Mouse (Mus musculus) heart, embryonic 11.5 days (tissue): Measurements from ENCODE around the gene Borcs6. TPM values are rescaled to one million over a fixed set of nuclear protein-coding genes. Genes with fewer than 3 reads are reported as not detected.

Experiments
- ATAC-seq: fragments of 200-750 bp; cut with Nextera tagmentation; replicated peaks from 2 replicates; pipeline ENCODE4 v1.8.0; 2017; ENCODE audit warnings: moderate library complexity; ENCODE audit not compliant: insufficient number of reproducible peaks, low FRiP score, low TSS enrichment
- H3K27ac ChIP-seq: fragments of 300-500 bp; sonication (generic); 2 replicates; pipeline ENCODE4 v1.5.1; 2014; ENCODE audit warnings: mild to moderate bottlenecking, low read depth, low read length
- H3K27me3 ChIP-seq: fragments of 300-500 bp; sonication (generic); 2 replicates; pipeline ENCODE4 v1.6.1; 2014; ENCODE audit warnings: mild to moderate bottlenecking, low read length, mixed read lengths; ENCODE audit not compliant: control insufficient read depth, insufficient read depth
- H3K36me3 ChIP-seq: fragments of 300-500 bp; sonication (generic); 2 replicates; pipeline ENCODE4 v1.6.1; 2014; ENCODE audit warnings: mild to moderate bottlenecking, low read length, moderate library complexity, mixed read lengths; ENCODE audit not compliant: control insufficient read depth, insufficient read depth
- H3K4me1 ChIP-seq: fragments of 300-500 bp; sonication (generic); 2 replicates; pipeline ENCODE4 v1.6.1; 2014; ENCODE audit warnings: low read length; ENCODE audit not compliant: control insufficient read depth, insufficient read depth
- H3K4me2 ChIP-seq: fragments of 300-500 bp; sonication (generic); 2 replicates; pipeline ENCODE4 v1.6.1; 2014; ENCODE audit warnings: mild to moderate bottlenecking, moderate library complexity
- H3K4me3 ChIP-seq: fragments of 300-500 bp; sonication (generic); 2 replicates; pipeline ENCODE4 v1.5.1; 2014; ENCODE audit warnings: low read depth, low read length
- H3K9ac ChIP-seq: fragments of 300-500 bp; sonication (generic); 2 replicates; pipeline ENCODE4 v1.6.1; 2014; ENCODE audit warnings: mild to moderate bottlenecking, low read depth, low read length, moderate library complexity
- H3K9me3 ChIP-seq: fragments of 300-500 bp; sonication (generic); replicated peaks from 2 replicates; pipeline ENCODE4 v1.6.1; 2016; ENCODE audit warnings: low read length; ENCODE audit not compliant: control insufficient read depth
- WGBS: fragments of 180-500 bp; shearing (Covaris S2); extraction: QIAGEN DNeasy Blood & Tissue Kit; methylation state at CpG from one replicate; pipeline ENCODE4 v1.1.7; 2014; ENCODE audit not compliant: insufficient replicate concordance; 5-methylcytosine and 5-hydroxymethylcytosine counted together
- polyA plus RNA-seq: library from polyadenylated mRNA; unstranded; fragments of >200 nt; fragmentation: Nextera tagmentation; extraction: Ambion mirVana; gene quantifications from 2 replicates; pipeline ENCODE4 v1.2.1, GENCODE M21; 2014

Gene Borcs6
- polyA plus RNA-seq, 1 experiment from 2014 or later: 7.7 TPM

DNA sequence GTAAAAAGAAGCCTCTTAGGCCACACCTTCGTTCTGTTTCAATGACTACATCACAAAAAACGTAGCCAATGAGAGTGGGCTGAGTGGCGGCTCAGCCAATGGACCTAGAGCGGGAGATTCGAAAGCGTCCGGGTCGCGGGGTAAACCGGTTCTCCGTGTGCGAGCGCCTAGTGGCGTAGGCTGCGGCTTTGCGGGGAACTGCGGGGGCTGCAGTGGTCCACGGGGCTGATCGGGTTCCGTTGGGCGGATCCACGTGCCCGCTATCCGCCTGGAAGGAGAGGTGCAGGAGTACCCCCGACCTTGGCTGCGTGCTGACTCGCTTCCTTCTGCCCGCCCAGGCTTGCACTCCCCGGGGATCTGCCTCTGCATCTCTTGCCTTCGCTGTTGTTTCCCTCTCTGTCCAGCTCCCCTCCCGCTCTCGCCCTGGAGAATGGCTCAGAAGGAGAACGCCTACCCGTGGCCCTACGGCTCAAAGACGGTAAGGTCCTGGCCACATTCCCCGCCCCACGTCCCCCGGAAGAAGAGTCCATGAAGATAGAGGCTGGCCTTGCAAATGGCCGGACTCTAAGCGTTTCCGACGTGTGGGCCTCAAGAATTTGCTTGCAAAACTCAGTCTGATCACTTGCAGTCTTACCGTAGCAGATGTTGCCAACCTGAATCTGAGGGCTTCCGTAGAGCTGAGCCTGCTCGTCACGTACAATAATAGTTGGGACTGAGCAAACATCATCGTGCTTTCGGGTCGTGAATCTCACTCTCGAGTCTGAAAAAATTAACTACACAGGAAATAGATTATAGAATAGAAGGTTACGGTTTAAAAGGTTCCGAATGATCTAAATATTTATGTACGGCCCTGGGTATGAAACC, 13.8 kb upstream of the Borcs6 start, which contains the start of gene Aurkb:
Gene Aurkb (plus strand): TSS at position 117 of the 864 bp plus-strand sequence.
- WGBS: under 1% methylated on average over 54 of the region's 54 CpGs
- peak within 1 kb of the TSS; percentile 71 for H3K4me2 ChIP-seq
- H3K27me3 ChIP-seq: no peaks in the 10 kb centered on the region
- H3K36me3 ChIP-seq: peaks cover 14% of the 10 kb centered on the region
- peak within 1 kb of the TSS; percentile 94 for H3K27ac ChIP-seq
- peaks cover 8% of the 10 kb centered on the region for H3K4me1 ChIP-seq
- H3K9me3 ChIP-seq: no peaks in the 10 kb centered on the region
- ATAC-seq: peak; percentile 71
- peak within 1 kb of the TSS; percentile 93 for H3K9ac ChIP-seq
- H3K4me3 ChIP-seq: peak within 1 kb of the TSS; percentile 92

DNA sequence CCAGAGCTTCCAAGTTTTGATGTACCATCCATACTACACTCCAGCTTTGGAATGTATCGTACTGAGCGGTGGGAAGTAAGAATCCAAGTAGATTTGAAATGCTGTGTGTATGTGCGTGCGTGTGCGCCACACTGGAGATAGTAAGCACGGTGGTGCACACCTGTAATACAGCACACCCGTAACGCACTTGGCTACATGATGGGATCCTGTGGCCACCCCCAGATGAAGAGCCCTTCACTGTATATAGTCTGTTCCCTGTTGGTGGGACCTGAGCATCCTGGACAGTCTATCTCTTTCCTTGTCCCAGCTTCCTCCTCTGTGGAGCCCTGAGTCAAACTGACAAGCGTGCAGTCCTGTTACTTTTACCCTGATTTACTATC, 13.1 kb upstream of the Borcs6 start:
- H3K9ac ChIP-seq: peak overlapping the region; percentile 93
- H3K9me3 ChIP-seq: no peaks in the 10 kb centered on the region
- ATAC-seq: no peak
- peak overlapping the region; percentile 94; the same call in 1 of the 2 replicates for H3K27ac ChIP-seq
- no peaks in the 10 kb centered on the region for H3K27me3 ChIP-seq
- WGBS: 19% methylated on average over 9 of the region's 9 CpGs
- H3K36me3 ChIP-seq: peaks cover 19% of the 10 kb centered on the region
- peak overlapping the region; percentile 71 for H3K4me2 ChIP-seq
- peaks cover 8% of the 10 kb centered on the region for H3K4me1 ChIP-seq
- H3K4me3 ChIP-seq: peak overlapping the region; percentile 92

DNA sequence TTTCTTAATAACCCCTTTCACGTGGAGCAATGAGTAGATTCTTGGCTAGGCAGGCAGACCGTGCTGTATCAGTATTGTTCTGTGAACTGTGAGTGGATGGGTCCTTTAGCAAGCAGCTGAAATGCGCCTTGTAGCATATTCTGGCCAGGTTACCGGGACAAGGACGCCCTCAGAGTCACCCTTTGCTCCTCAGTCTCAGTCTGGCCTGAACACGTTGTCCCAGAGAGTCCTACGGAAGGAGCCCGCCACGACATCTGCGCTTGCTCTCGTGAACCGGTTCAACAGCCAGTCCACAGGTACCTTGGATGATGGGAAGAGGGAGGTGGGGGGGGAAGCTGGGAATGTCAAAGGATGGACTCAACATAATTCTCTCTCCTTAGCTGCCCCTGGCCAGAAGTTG, 11.9 kb upstream of the Borcs6 start:
- H3K9ac ChIP-seq: 0 out of 2 replicates have a peak overlapping the region, but pooled peaks have one; percentile 5
- peak overlapping the region; percentile 92 for H3K4me3 ChIP-seq
- H3K27me3 ChIP-seq: no peaks in the 10 kb centered on the region
- H3K36me3 ChIP-seq: peaks cover 19% of the 10 kb centered on the region
- H3K4me2 ChIP-seq: peak overlapping the region; percentile 71
- no peak for ATAC-seq
- WGBS: 85% methylated on average over 12 of the region's 12 CpGs
- no peak overlapping the region for H3K27ac ChIP-seq
- peaks cover 8% of the 10 kb centered on the region for H3K4me1 ChIP-seq
- H3K9me3 ChIP-seq: no peaks in the 10 kb centered on the region

DNA sequence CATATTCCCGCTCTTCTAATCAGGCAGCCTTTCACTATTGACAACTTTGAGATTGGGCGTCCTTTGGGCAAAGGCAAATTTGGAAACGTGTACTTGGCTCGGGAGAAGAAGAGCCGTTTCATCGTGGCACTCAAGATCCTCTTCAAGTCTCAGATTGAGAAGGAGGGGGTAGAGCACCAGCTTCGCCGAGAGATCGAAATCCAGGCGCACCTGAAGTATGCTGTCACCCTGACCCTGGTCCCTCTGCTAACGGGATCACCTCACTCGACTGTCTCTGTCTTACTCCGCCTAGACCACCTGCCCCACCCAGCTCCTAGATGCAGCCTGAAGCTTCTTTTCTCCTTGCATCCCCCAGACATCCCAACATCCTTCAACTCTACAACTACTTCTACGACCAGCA, 11.4 kb upstream of the Borcs6 start:
- H3K4me3 ChIP-seq: no peak overlapping the region
- 87% methylated on average over 14 of the region's 14 CpGs for WGBS
- H3K9me3 ChIP-seq: no peaks in the 10 kb centered on the region
- no peak overlapping the region for H3K9ac ChIP-seq
- H3K36me3 ChIP-seq: peaks cover 19% of the 10 kb centered on the region
- H3K27ac ChIP-seq: no peak overlapping the region
- peaks cover 8% of the 10 kb centered on the region for H3K4me1 ChIP-seq
- H3K27me3 ChIP-seq: no peaks in the 10 kb centered on the region
- ATAC-seq: no peak
- H3K4me2 ChIP-seq: no peak overlapping the region; the same call in 1 of the 2 replicates

DNA sequence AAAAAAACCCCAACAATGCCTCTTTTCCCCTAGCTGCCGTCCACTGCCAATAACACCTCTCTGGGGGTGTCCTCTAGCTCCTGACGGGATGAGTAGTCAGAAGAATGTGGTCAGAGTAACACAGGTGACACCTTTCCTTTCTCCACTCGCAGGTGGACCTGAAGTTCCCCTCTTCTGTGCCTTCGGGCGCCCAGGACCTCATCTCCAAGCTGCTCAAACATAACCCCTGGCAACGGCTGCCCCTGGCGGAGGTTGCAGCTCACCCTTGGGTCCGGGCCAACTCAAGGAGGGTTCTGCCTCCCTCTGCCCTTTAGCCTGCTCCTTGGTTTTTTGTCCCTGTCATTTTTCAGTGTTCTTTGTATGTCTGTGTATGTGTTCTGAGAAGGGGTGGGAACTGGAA, 8.8 kb upstream of the Borcs6 start:
- ATAC-seq: no peak
- no peak overlapping the region for H3K4me3 ChIP-seq
- H3K9me3 ChIP-seq: no peaks in the 10 kb centered on the region
- no peak overlapping the region for H3K27ac ChIP-seq
- peaks cover 8% of the 10 kb centered on the region for H3K4me1 ChIP-seq
- no peak overlapping the region for H3K4me2 ChIP-seq
- H3K9ac ChIP-seq: no peak overlapping the region
- H3K27me3 ChIP-seq: no peaks in the 10 kb centered on the region
- 95% methylated on average over 8 of the region's 8 CpGs for WGBS
- H3K36me3 ChIP-seq: peaks cover 19% of the 10 kb centered on the region

DNA sequence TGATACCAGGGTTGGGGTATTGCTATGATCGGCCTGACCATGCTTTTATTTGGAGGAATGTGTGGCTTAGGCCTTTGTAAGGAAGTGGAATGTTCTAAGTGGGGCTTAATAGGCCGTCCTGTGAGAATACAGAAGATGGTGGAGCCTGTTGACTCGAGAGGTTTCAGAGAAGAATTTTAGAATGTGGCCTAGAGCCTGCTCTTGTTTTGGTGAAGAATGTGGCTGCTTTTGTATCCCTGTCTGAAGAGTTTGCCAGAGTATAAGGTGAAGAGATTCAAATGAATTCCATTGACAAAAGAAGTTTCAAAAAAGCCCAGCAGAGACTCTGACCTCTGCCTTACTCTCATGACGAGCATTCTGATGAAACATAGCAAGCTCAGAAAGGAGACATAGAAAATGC, 7.7 kb upstream of the Borcs6 start:
- Histone ChIP-seq H3K9me3 (no peaks in the 10 kb centered on the region), H3K27me3 (no peaks in the 10 kb centered on the region), H3K36me3 (peaks cover 19% of the 10 kb centered on the region), H3K9ac (no peak overlapping the region), H3K4me2 (no peak overlapping the region), H3K4me1 (peaks cover 7% of the 10 kb centered on the region), H3K27ac (no peak overlapping the region), H3K4me3 (no peak overlapping the region)
- no peak for ATAC-seq
- 96% methylated on average over 4 of the region's 4 CpGs for WGBS

DNA sequence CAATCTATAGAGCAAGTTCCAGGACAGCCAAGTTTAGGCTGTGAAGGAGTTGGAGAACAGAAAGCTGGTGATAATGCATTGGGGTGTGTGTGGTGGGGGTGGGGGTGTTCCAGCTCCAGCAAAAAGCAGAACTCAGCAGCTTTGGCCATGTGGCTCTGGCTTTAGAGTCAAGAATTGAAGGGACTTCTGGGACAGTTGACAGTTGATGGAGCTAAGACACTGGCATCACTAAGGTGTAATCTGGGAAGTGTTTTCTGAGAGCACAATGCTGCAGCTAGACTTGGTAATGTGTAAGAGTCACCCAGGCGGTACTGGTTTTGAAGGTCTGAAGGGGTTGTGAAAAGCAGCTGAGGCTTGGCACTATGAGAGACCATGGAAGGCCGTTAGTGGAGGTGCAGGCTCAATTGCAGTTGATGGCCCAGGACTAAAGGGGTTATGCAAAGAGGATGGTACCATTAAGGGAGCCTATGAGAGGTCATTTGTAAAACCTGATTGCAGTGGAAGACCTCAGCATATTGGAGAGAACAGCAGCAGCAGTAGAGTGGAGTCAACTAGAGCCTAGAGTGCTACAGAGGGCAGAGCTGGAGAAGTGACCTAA, 6.6 kb upstream of the Borcs6 start:
- peaks cover 19% of the 10 kb centered on the region for H3K36me3 ChIP-seq
- no peak overlapping the region for H3K4me3 ChIP-seq
- 88% methylated on average over 2 of the region's 2 CpGs for WGBS

DNA sequence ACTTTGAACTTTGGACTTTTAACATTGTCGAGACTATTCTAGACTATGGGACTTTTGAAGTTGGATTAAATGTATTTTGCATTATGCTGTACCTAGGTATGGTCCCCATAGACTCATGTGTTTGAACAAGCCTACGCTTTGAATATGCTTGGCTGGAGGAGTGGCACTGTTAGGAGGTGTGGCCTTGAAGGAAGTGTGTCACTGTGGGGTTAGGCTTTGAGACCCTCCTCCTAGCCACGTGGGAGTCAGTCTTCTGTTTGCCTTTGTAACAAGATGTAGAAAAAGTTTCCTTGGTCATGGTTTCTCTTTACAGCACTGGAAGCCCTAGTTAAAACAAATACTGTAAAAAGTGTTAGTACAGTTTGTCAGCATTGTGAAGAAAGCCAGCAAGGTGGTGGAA, 5.7 kb upstream of the Borcs6 start:
- WGBS: 72% methylated on average over 3 of the region's 3 CpGs
- Histone ChIP-seq H3K4me1 (peaks cover 5% of the 10 kb centered on the region; the same call in 1 of the 2 replicates), H3K36me3 (peaks cover 13% of the 10 kb centered on the region), H3K27ac (no peak overlapping the region), H3K27me3 (no peaks in the 10 kb centered on the region), H3K4me2 (no peak overlapping the region), H3K9ac (no peak overlapping the region), H3K4me3 (no peak overlapping the region), H3K9me3 (no peaks in the 10 kb centered on the region)
- no peak for ATAC-seq

More for the DNA sequence above, 6.6 kb upstream of the Borcs6 start:
- Histone ChIP-seq H3K9me3 (no peaks in the 10 kb centered on the region), H3K27ac (no peak overlapping the region), H3K4me1 (no peaks in the 10 kb centered on the region; the same call in 1 of the 2 replicates), H3K27me3 (no peaks in the 10 kb centered on the region), H3K9ac (no peak overlapping the region), H3K4me2 (no peak overlapping the region)
- no peak for ATAC-seq
